Mouse (Mus musculus): ENCODE measurements around the gene Synpo2l. TPM values are rescaled to one million over a fixed set of nuclear protein-coding genes. Genes with fewer than 3 reads are reported as not detected.

Synpo2l gene
- polyA plus RNA-seq, 1 experiment from 2014 or later, result 0.75 TPM

DNA sequence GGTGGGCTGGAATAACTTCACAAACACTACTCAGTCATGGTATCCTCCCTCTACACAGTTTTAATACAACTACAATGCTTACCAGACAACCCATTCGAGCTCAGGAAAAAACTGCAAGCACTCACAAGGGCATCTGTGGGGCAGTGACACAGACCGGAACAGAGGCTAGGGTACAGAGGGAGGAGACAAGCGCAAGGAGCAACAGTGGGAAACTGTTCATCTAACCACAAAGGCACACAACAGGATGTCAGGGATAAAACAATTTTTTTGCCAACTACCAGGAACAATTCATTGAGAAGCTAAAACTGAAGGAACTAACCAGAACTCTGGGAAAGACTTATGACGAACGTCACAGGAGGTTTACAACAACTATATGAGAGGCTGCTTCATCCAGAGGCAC is 49.9 kb downstream of the Synpo2l start:
- Histone ChIP-seq H3K4me2 (no peak overlapping the region), H3K27ac (ENCODE audit: low read depth) (no peak overlapping the region), H3K27me3 (ENCODE audit: insufficient read depth, low read length) (no peaks in the 10 kb centered on the region), H3K9me3 (ENCODE audit: low read depth, low read length) (no peaks in the 10 kb centered on the region), H3K9ac (no peak overlapping the region), H3K4me3 (ENCODE audit: low read depth, low read length) (no peak overlapping the region), H3K36me3 (ENCODE audit: insufficient read depth) (no peaks in the 10 kb centered on the region), H3K4me1 (ENCODE audit: insufficient read depth) (no peaks in the 10 kb centered on the region)
- whole genome bisulfite sequencing, result 71% methylated on average over 5 of the region's 5 CpGs
- no peak for TF ChIP-seq CTCF (IDR thresholded peaks at IDR 0.05; ENCODE audit: low read depth)
- DNase-seq, result no peak
- ATAC-seq (ENCODE audit: insufficient read depth), result no peak

DNA sequence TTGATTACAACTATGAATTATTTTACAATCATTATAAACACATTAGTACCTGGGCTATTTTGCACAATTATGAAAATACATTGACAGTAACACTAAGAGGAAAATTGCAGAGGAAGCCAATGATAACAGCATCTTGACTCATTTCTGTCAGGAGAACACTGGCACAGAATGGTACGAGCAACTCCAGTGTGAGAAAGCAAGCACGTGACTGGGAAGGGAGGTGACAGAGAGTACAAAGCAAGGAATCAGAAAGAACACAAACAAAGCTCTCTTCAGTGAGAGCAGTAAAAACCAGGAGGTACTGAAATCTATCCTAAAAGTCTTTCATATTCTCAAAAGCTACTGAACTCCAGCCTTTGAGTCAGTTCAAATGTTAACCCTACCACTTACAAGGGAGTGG is 51.7 kb downstream of the Synpo2l start:
- H3K9me3 ChIP-seq (ENCODE audit: low read depth, low read length), result no peaks in the 10 kb centered on the region
- no peaks in the 10 kb centered on the region for H3K4me1 ChIP-seq (ENCODE audit: insufficient read depth)
- DNase-seq, result no peak
- no peak for ATAC-seq (ENCODE audit: insufficient read depth)
- H3K36me3 ChIP-seq (ENCODE audit: insufficient read depth), result no peaks in the 10 kb centered on the region
- 23% methylated on average over 2 of the region's 2 CpGs for WGBS
- no peak overlapping the region for H3K4me3 ChIP-seq (ENCODE audit: low read depth, low read length)
- no peak overlapping the region for H3K9ac ChIP-seq
- H3K27ac ChIP-seq (ENCODE audit: low read depth), result no peak overlapping the region
- no peak overlapping the region for H3K4me2 ChIP-seq
- H3K27me3 ChIP-seq (ENCODE audit: insufficient read depth, low read length), result no peaks in the 10 kb centered on the region
- TF ChIP-seq CTCF (IDR thresholded peaks at IDR 0.05; ENCODE audit: low read depth), result no peak

DNA sequence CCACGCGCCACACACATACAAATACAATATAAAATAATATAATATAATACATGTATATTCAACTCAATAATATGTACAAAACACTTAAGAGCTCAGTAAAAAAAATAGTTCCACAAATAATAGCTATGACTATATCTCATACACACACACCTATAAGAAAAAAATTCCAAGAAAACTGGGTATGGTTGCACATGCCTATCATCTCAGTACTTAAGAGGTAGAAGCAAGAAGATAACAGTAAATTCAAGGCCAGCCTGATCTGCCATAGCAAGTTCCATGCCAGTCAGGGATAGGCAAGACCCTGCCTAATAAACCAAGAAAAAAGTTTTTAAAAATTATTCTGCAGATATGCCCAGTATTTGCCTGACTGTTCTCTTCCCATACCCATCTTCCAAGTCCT is 53.1 kb downstream of the Synpo2l start:
- no peak for DNase-seq

DNA sequence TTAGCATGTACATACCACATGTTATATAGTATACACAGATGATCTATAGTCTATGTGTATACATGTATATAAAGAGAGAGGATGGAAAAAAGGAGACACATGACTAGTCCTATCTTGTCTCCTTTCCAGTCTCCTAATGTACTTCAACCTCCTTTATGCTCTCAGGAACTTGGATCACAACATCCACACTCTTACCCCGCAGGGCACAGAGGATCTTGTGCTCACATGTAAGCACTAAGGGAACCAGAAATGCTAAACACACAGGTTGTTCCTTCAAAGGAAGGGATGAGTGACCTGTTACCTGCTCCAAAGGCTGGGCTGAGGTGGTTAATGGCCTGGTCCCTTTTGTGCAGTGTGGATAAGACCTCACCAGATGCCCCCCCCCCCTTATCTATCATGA is 55.3 kb downstream of the Synpo2l start:
- no peaks in the 10 kb centered on the region for H3K9me3 ChIP-seq (ENCODE audit: low read depth, low read length)
- no peak for TF ChIP-seq CTCF (IDR thresholded peaks at IDR 0.05; ENCODE audit: low read depth)
- H3K9ac ChIP-seq, result no peak overlapping the region
- ATAC-seq (ENCODE audit: insufficient read depth) (no peak), DNase-seq (no peak)
- 92% methylated on average over 1 of the region's 1 CpGs for WGBS
- H3K4me1 ChIP-seq (ENCODE audit: insufficient read depth), result no peaks in the 10 kb centered on the region
- no peaks in the 10 kb centered on the region for H3K36me3 ChIP-seq (ENCODE audit: insufficient read depth)
- H3K4me2 ChIP-seq, result no peak overlapping the region
- H3K27me3 ChIP-seq (ENCODE audit: insufficient read depth, low read length), result no peaks in the 10 kb centered on the region
- H3K27ac ChIP-seq (ENCODE audit: low read depth), result no peak overlapping the region
- no peak overlapping the region for H3K4me3 ChIP-seq (ENCODE audit: low read depth, low read length)

More for the DNA sequence above, 53.1 kb downstream of the Synpo2l start:
- no peaks in the 10 kb centered on the region for H3K4me1 ChIP-seq (ENCODE audit: insufficient read depth)
- H3K9ac ChIP-seq, result no peak overlapping the region
- TF ChIP-seq CTCF (IDR thresholded peaks at IDR 0.05; ENCODE audit: low read depth), result no peak
- no peaks in the 10 kb centered on the region for H3K27me3 ChIP-seq (ENCODE audit: insufficient read depth, low read length)
- WGBS, result 94% methylated on average over 2 of the region's 2 CpGs
- no peaks in the 10 kb centered on the region for H3K9me3 ChIP-seq (ENCODE audit: low read depth, low read length)
- H3K4me2 ChIP-seq, result no peak overlapping the region
- no peak overlapping the region for H3K27ac ChIP-seq (ENCODE audit: low read depth)
- H3K4me3 ChIP-seq (ENCODE audit: low read depth, low read length), result no peak overlapping the region
- no peak for ATAC-seq (ENCODE audit: insufficient read depth)
- H3K36me3 ChIP-seq (ENCODE audit: insufficient read depth), result no peaks in the 10 kb centered on the region

- Histone ChIP-seq H3K4me1 (ENCODE audit: insufficient read depth) (no peaks in the 10 kb centered on the region), H3K4me2 (0 out of 2 replicates have a peak overlapping the region, but pooled peaks have one; percentile 23), H3K4me3 (ENCODE audit: low read depth, low read length) (no peak overlapping the region), H3K27me3 (ENCODE audit: insufficient read depth, low read length) (no peaks in the 10 kb centered on the region), H3K36me3 (ENCODE audit: insufficient read depth) (peaks cover 6% of the 10 kb centered on the region), H3K9ac (no peak overlapping the region), H3K27ac (ENCODE audit: low read depth) (peak overlapping the region; percentile 67), H3K9me3 (ENCODE audit: low read depth, low read length) (no peaks in the 10 kb centered on the region)
- DNase-seq, result peak; percentile 60
- ATAC-seq (ENCODE audit: insufficient read depth), result peak; percentile 65; the same call in 1 of the 2 replicates
- 57% methylated on average over 4 of the region's 4 CpGs for WGBS
- TF ChIP-seq CTCF (IDR thresholded peaks at IDR 0.05; ENCODE audit: low read depth), result no peak
Measured at GRCm38 (mm10) chr14:20610146-20610545, 58.0 kb downstream of the Synpo2l start.

DNA sequence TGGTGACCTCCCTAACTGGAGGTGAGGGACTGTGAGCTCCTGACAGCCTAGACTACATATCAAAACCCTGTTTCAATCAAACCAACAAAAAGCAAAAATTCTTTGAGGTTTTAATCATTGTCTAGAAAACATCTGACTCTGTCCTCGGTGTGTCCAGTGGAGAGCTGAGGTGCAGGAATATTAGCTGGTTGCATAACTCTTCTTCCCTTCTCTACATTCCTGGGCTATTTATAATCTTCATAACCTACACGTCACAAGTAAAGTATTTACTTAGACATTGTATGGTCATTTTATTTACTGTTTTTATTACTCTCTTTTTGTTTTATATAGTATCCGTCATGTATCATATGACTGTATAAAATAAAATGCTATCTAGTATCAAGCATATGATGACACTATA is 58.6 kb downstream of the Synpo2l start:
- no peaks in the 10 kb centered on the region for H3K27me3 ChIP-seq (ENCODE audit: insufficient read depth, low read length)
- H3K4me3 ChIP-seq (ENCODE audit: low read depth, low read length), result no peak overlapping the region
- 66% methylated on average over 3 of the region's 3 CpGs for WGBS
- ATAC-seq (ENCODE audit: insufficient read depth) (no peak), DNase-seq (no peak)
- no peak overlapping the region for H3K4me2 ChIP-seq
- no peaks in the 10 kb centered on the region for H3K4me1 ChIP-seq (ENCODE audit: insufficient read depth)
- peak overlapping the region; percentile 67 for H3K27ac ChIP-seq (ENCODE audit: low read depth)
- H3K9me3 ChIP-seq (ENCODE audit: low read depth, low read length), result no peaks in the 10 kb centered on the region
- peaks cover 6% of the 10 kb centered on the region for H3K36me3 ChIP-seq (ENCODE audit: insufficient read depth)
- TF ChIP-seq CTCF (IDR thresholded peaks at IDR 0.05; ENCODE audit: low read depth), result no peak
- H3K9ac ChIP-seq, result no peak overlapping the region

Small RNA genes within 50 kb of the gene (microRNA-seq; reads per million reads assigned to microRNA genes)
- 3.1 reads per million, percentile 8 among the genes with 10 or more reads in this experiment for gene Mir6946 (ENCODE audit: borderline number of aligned reads)

Other genes starting within 250 kb of the Synpo2l start
- gene Cfap70, start 216.1 kb downstream of the Synpo2l start, polyA plus RNA-seq (2014; fragmentation: Nextera tagmentation; extraction: Ambion mirVana), result 0.12 and 0.82 TPM in 2 replicates
- 36.0 and 36.9 TPM in 2 replicates for gene Anxa7, start 188.2 kb downstream of the Synpo2l start, polyA plus RNA-seq (2014; fragmentation: Nextera tagmentation; extraction: Ambion mirVana)
- gene Mss51, start 171.5 kb downstream of the Synpo2l start, polyA plus RNA-seq (2014; fragmentation: Nextera tagmentation; extraction: Ambion mirVana), result 0.96 and 1.4 TPM in 2 replicates
- 60.7 and 61.1 TPM in 2 replicates for gene Ppp3cb, start 121.8 kb downstream of the Synpo2l start, polyA plus RNA-seq (2014; fragmentation: Nextera tagmentation; extraction: Ambion mirVana)
- gene Usp54, start 27.3 kb downstream of the Synpo2l start, polyA plus RNA-seq (2014; fragmentation: Nextera tagmentation; extraction: Ambion mirVana), result 10.0 and 11.8 TPM in 2 replicates
- gene Myoz1, start 11.8 kb downstream of the Synpo2l start, polyA plus RNA-seq (2014; fragmentation: Nextera tagmentation; extraction: Ambion mirVana), result 0.24 and 0.87 TPM in 2 replicates
- 96.0 and 100 TPM in 2 replicates for gene Sec24c, start 6.0 kb upstream of the Synpo2l start, polyA plus RNA-seq (2014; fragmentation: Nextera tagmentation; extraction: Ambion mirVana)
- gene Fut11, start 26.6 kb upstream of the Synpo2l start, polyA plus RNA-seq (2014; fragmentation: Nextera tagmentation; extraction: Ambion mirVana), result 29.2 and 30.2 TPM in 2 replicates
- gene Chchd1, start 34.7 kb upstream of the Synpo2l start, polyA plus RNA-seq (2014; fragmentation: Nextera tagmentation; extraction: Ambion mirVana), result 224 and 227 TPM in 2 replicates
- 29.9 and 37.3 TPM in 2 replicates for gene Zswim8, start 39.2 kb upstream of the Synpo2l start, polyA plus RNA-seq (2014; fragmentation: Nextera tagmentation; extraction: Ambion mirVana)
- 32.4 and 35.6 TPM in 2 replicates for gene Ndst2, start 66.2 kb upstream of the Synpo2l start, polyA plus RNA-seq (2014; fragmentation: Nextera tagmentation; extraction: Ambion mirVana)
- gene Camk2g, start 125.7 kb upstream of the Synpo2l start, polyA plus RNA-seq (2014; fragmentation: Nextera tagmentation; extraction: Ambion mirVana), result 46.3 and 46.6 TPM in 2 replicates
- 0.99 TPM in 2 replicates for gene Plau, start 168.3 kb upstream of the Synpo2l start, polyA plus RNA-seq (2014; fragmentation: Nextera tagmentation; extraction: Ambion mirVana)